Mouse (Mus musculus) spleen, adult 2 months (tissue): Measurements from ENCODE around the gene Bmper.

ENCODE experiments used
- CTCF ChIP-seq: fragments of 200-500 bp; IDR thresholded peaks from 2 replicates; pipeline ENCODE4 v1.5.1; 2011; ENCODE audit warnings: mild to moderate bottlenecking, inconsistent platforms; ENCODE audit not compliant: insufficient read depth, insufficient read length, insufficient replicate concordance; ENCODE audit errors: extremely low read depth
- POLR2A ChIP-seq: fragments of 200-500 bp; IDR thresholded peaks from 2 replicates; pipeline ENCODE4 v1.6.1; 2011; ENCODE audit warnings: low read depth, low read length, inconsistent platforms

DNA sequence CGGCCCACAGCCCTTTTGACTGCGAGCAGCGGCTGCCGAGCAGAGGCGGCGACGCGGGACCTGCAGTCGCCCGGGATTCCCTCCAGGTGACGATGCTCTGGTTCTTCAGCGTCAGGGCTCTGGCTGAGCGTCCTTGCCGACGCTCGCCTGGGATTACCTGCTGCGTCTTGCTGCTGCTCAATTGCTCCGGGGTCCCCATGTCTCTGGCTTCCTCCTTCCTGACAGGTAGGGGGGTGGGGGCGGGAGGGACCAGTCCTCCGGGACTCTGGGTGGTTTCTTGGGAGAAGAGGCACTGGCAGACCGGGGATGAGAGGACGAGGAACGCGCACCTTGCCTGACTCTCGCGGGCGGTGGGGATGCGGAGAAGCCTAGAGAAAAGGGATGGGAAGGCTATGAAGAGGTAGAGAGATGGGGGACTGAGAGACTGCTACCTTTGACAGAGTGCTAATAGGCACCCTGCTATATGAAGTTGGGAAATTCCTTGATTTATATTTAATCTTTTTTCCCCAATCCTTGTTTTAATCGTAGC, 737 bp downstream of the Bmper start:
- TF ChIP-seq CTCF (no peak), POLR2A (no peak)
